Comparison of ENCODE assay signal across 8 mouse cellular contexts in genomic region chr15:89377938-89378828, GRCm38 (mm10). TPM values are rescaled to one million over a fixed set of nuclear protein-coding genes. Genes with fewer than 3 reads are reported as not detected.
A peak's percentile ranks its signal among the peaks of the same experiment; 100 is the strongest.
DNase-seq lines count a peak whose midpoint lies in the region; ATAC-seq lines count a peak whose summit lies in the region.

No protein-coding gene starts in this region.

- H3K4me1 ChIP-seq in kidney, embryonic 16.5 days (ENCODE audit: insufficient read depth, low read length): peaks cover 22% of the 10 kb centered on the region
- peaks cover 25% of the 10 kb centered on the region for H3K4me1 ChIP-seq in hindbrain, embryonic 15.5 days (replicated peaks)
- H3K4me1 ChIP-seq in midbrain, embryonic 15.5 days: peaks cover 26% of the 10 kb centered on the region

- H3K27ac ChIP-seq in kidney, embryonic 16.5 days (ENCODE audit: low read length): no peak overlapping the region
- H3K27ac ChIP-seq in hindbrain, embryonic 15.5 days (replicated peaks): no peak overlapping the region
- no peak overlapping the region for H3K27ac ChIP-seq in midbrain, embryonic 15.5 days

- peak overlapping the region; percentile 49 for H3K4me3 ChIP-seq in kidney, embryonic 16.5 days (ENCODE audit: low read length)
- peak overlapping the region; percentile 39 for H3K4me3 ChIP-seq in hindbrain, embryonic 15.5 days
- peak overlapping the region; percentile 34 for H3K4me3 ChIP-seq in midbrain, embryonic 15.5 days

- H3K27me3 ChIP-seq in kidney, embryonic 16.5 days (ENCODE audit: insufficient read depth, low read length): peaks cover 48% of the 10 kb centered on the region
- peaks cover 52% of the 10 kb centered on the region for H3K27me3 ChIP-seq in hindbrain, embryonic 15.5 days
- peaks cover 42% of the 10 kb centered on the region for H3K27me3 ChIP-seq in midbrain, embryonic 15.5 days (replicated peaks)

- no peaks in the 10 kb centered on the region for H3K9me3 ChIP-seq in kidney, embryonic 16.5 days (ENCODE audit: low read length)
- no peaks in the 10 kb centered on the region for H3K9me3 ChIP-seq in hindbrain, embryonic 15.5 days
- no peaks in the 10 kb centered on the region for H3K9me3 ChIP-seq in midbrain, embryonic 15.5 days

- WGBS in kidney, embryonic 16.5 days: 9% methylated on average over 46 of the region's 46 CpGs
- 11% methylated on average over 46 of the region's 46 CpGs for WGBS in hindbrain, embryonic 15.5 days
- 11% methylated on average over 46 of the region's 46 CpGs for WGBS in midbrain, embryonic 15.5 days

- H3K36me3 ChIP-seq in kidney, embryonic 16.5 days (ENCODE audit: insufficient read depth, low read length): no peaks in the 10 kb centered on the region
- no peaks in the 10 kb centered on the region for H3K36me3 ChIP-seq in hindbrain, embryonic 15.5 days
- no peaks in the 10 kb centered on the region for H3K36me3 ChIP-seq in midbrain, embryonic 15.5 days (replicated peaks)

- H3K4me2 ChIP-seq in kidney, embryonic 16.5 days (replicated peaks; ENCODE audit: low read depth, low read length): peak overlapping the region; percentile 82
- peak overlapping the region; percentile 60 for H3K4me2 ChIP-seq in hindbrain, embryonic 15.5 days
- peak overlapping the region; percentile 69 for H3K4me2 ChIP-seq in midbrain, embryonic 15.5 days

- DNase-seq in kidney, adult 8-10 months: no peak
- peak; percentile 25 for DNase-seq in embryo, embryonic 9.5 days (ENCODE audit: extremely low spot score)
- no peak for DNase-seq in spleen, postnatal 10 days (ENCODE audit: low spot score in 2 of 2)
- DNase-seq in MN1 (ENCODE audit: low spot score): no peak
- DNase-seq in right cerebral cortex, postnatal 14 days: no peak

- peak overlapping the region; percentile 63 for H3K9ac ChIP-seq in kidney, embryonic 16.5 days (replicated peaks; ENCODE audit: low read length)
- H3K9ac ChIP-seq in hindbrain, embryonic 15.5 days: peak overlapping the region; percentile 32
- peak overlapping the region; percentile 36 for H3K9ac ChIP-seq in midbrain, embryonic 15.5 days

- no peak for ATAC-seq in kidney, embryonic 16.5 days (ENCODE audit: low FRiP score, low TSS enrichment)
- ATAC-seq in hindbrain, embryonic 15.5 days (ENCODE audit: low FRiP score, low read depth): no peak
- no peak for ATAC-seq in midbrain, embryonic 15.5 days (replicated peaks)

RNA-seq across cellular contexts. Expression of gene Odf3b, which starts 0.9 kb away (rescaled TPM):
- polyA plus RNA-seq in kidney, embryonic 16.5 days (2015; fragmentation: Nextera tagmentation; extraction: Ambion mirVana): 1.1 and 1.6 TPM in 2 replicates
- polyA plus RNA-seq in hindbrain, embryonic 15.5 days (2015; fragmentation: Nextera tagmentation; extraction: Ambion mirVana): 2.7 and 4.5 TPM in 2 replicates
- 3.4 and 4.3 TPM in 2 replicates for polyA plus RNA-seq in midbrain, embryonic 15.5 days (2015; fragmentation: Nextera tagmentation; extraction: Ambion mirVana)

RNA-seq across cellular contexts. Expression of gene Tymp, which starts 1.3 kb away (rescaled TPM):
- polyA plus RNA-seq in kidney, embryonic 16.5 days (2015; fragmentation: Nextera tagmentation; extraction: Ambion mirVana): 0.94 and 1.9 TPM in 2 replicates
- 1.8 and 2.6 TPM in 2 replicates for polyA plus RNA-seq in hindbrain, embryonic 15.5 days (2015; fragmentation: Nextera tagmentation; extraction: Ambion mirVana)
- polyA plus RNA-seq in midbrain, embryonic 15.5 days (2015; fragmentation: Nextera tagmentation; extraction: Ambion mirVana): 2.1 and 2.7 TPM in 2 replicates

RNA-seq across cellular contexts. Expression of gene Sco2, which starts 4.5 kb away (rescaled TPM):
- polyA plus RNA-seq in kidney, embryonic 16.5 days (2015; fragmentation: Nextera tagmentation; extraction: Ambion mirVana): 9.7 and 11.8 TPM in 2 replicates
- polyA plus RNA-seq in hindbrain, embryonic 15.5 days (2015; fragmentation: Nextera tagmentation; extraction: Ambion mirVana): 17.1 and 17.8 TPM in 2 replicates
- 15.7 and 15.8 TPM in 2 replicates for polyA plus RNA-seq in midbrain, embryonic 15.5 days (2015; fragmentation: Nextera tagmentation; extraction: Ambion mirVana)

RNA-seq across cellular contexts. Expression of gene Klhdc7b, which starts 6.5 kb away (rescaled TPM):
- 0.04 TPM in 1 of 2 replicates, not detected in the other for polyA plus RNA-seq in kidney, embryonic 16.5 days (2015; fragmentation: Nextera tagmentation; extraction: Ambion mirVana)
- polyA plus RNA-seq in hindbrain, embryonic 15.5 days (2015; fragmentation: Nextera tagmentation; extraction: Ambion mirVana): 0.07 TPM in 1 of 2 replicates, not detected in the other
- polyA plus RNA-seq in midbrain, embryonic 15.5 days (2015; fragmentation: Nextera tagmentation; extraction: Ambion mirVana): 0.05 TPM in 1 of 2 replicates, not detected in the other

RNA-seq across cellular contexts. Expression of gene Ncaph2, which starts 22.7 kb away (rescaled TPM):
- polyA plus RNA-seq in kidney, embryonic 16.5 days (2015; fragmentation: Nextera tagmentation; extraction: Ambion mirVana): 165 and 175 TPM in 2 replicates
- polyA plus RNA-seq in hindbrain, embryonic 15.5 days (2015; fragmentation: Nextera tagmentation; extraction: Ambion mirVana): 113 and 120 TPM in 2 replicates
- polyA plus RNA-seq in midbrain, embryonic 15.5 days (2015; fragmentation: Nextera tagmentation; extraction: Ambion mirVana): 115 and 121 TPM in 2 replicates
